Mouse (Mus musculus): ENCODE results near the gene B3gnt6. TPM values are rescaled to one million over a fixed set of nuclear protein-coding genes. Genes with fewer than 3 reads are reported as not detected.

The B3gnt6 gene
- total RNA-seq, 1 experiment: 0.09 TPM

DNA sequence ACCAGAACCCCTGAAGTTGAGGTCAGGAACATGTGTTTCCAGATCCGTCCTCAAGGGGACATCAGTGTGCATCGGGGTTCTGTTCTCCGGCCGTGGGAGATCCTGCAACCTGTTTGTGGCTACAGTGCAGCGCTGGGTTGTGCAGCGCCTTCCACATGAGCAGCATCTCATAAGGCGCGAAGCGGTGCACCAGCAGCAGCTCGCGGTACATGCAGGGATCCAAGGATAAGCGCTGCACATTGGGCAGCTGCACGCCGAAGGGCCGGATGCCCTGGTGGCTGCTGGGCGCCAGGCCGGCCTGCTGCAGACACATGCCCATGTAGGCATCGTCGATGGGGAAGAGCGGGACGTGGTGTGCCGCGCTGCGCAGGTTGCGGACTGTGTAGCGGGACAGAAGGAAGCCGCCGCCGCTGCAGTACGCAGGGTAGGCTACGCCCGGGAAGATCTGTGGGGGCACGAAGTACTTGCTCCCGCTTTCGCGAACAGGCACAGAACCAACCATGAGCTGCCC, 5.7 kb downstream of the B3gnt6 start:
- Histone ChIP-seq H3K4me3 (ENCODE audit: insufficient read depth in 1 of 2, low read depth in 1 of 2, low read length in 2 of 2, poor library complexity in 1 of 2, severe bottlenecking in 1 of 2) (peak overlapping the region; percentile 27 to 44), H3K36me3 (ENCODE audit: control insufficient read depth, insufficient read depth, low read length, poor library complexity, severe bottlenecking) (no peaks in the 10 kb centered on the region), H3K9ac (ENCODE audit: insufficient read depth, low read depth, low read length, poor library complexity, severe bottlenecking) (no peak overlapping the region), H3K27ac (ENCODE audit: insufficient read depth, low read depth, low read length, poor library complexity, severe bottlenecking) (no peak overlapping the region), H3K4me1 (ENCODE audit: control insufficient read depth in 2 of 2, insufficient read depth in 2 of 2, low read length in 2 of 2, poor library complexity in 1 of 2) (peaks cover 4 to 9% of the 10 kb centered on the region in 2 experiments; a peak in 3 of 4 replicates), H3K9me3 (ENCODE audit: control insufficient read depth, insufficient read depth, low read depth, low read length) (no peaks in the 10 kb centered on the region)
- no peak for TF ChIP-seq MAFK (IDR thresholded peaks at IDR 0.05; ENCODE audit: insufficient read depth, low read depth, low read length)
- TF ChIP-seq HCFC1 (IDR thresholded peaks at IDR 0.05; ENCODE audit: borderline replicate concordance, insufficient read depth, low read length): no peak
- TF ChIP-seq CHD2 (IDR thresholded peaks at IDR 0.05; ENCODE audit: low read depth, low read length): no peak
- TF ChIP-seq ZNF384 (IDR thresholded peaks at IDR 0.05; ENCODE audit: low read depth, low read length): no peak
- no peak for TF ChIP-seq ZC3H11A (IDR thresholded peaks at IDR 0.05; ENCODE audit: borderline replicate concordance, low read depth, low read length)
- DNase-seq (ENCODE audit: low read depth, low spot score): no peak
- in situ Hi-C loops (cut with MboI; ENCODE audit: low sequenced_read_pairs in 2 of 2, unreplicated experiment in 2 of 2): no loop called here

- Histone ChIP-seq H3K4me3 (ENCODE audit: insufficient read depth in 1 of 2, low read depth in 1 of 2, low read length in 2 of 2, poor library complexity in 1 of 2, severe bottlenecking in 1 of 2) (no peak overlapping the region), H3K9ac (ENCODE audit: insufficient read depth, low read depth, low read length, poor library complexity, severe bottlenecking) (no peak overlapping the region), H3K27ac (ENCODE audit: insufficient read depth, low read depth, low read length, poor library complexity, severe bottlenecking) (no peak overlapping the region), H3K4me1 (ENCODE audit: control insufficient read depth in 2 of 2, insufficient read depth in 2 of 2, low read length in 2 of 2, poor library complexity in 1 of 2) (peaks cover 4 to 9% of the 10 kb centered on the region in 2 experiments; a peak in 3 of 4 replicates), H3K36me3 (ENCODE audit: control insufficient read depth, insufficient read depth, low read length, poor library complexity, severe bottlenecking) (no peaks in the 10 kb centered on the region), H3K9me3 (ENCODE audit: control insufficient read depth, insufficient read depth, low read depth, low read length) (no peaks in the 10 kb centered on the region)
- in situ Hi-C loops (cut with MboI; ENCODE audit: low sequenced_read_pairs in 2 of 2, unreplicated experiment in 2 of 2): no loop called here
- no peak for TF ChIP-seq MAFK (IDR thresholded peaks at IDR 0.05; ENCODE audit: insufficient read depth, low read depth, low read length)
- TF ChIP-seq HCFC1 (IDR thresholded peaks at IDR 0.05; ENCODE audit: borderline replicate concordance, insufficient read depth, low read length): no peak
- TF ChIP-seq ZNF384 (IDR thresholded peaks at IDR 0.05; ENCODE audit: low read depth, low read length): no peak
- no peak for TF ChIP-seq CHD2 (IDR thresholded peaks at IDR 0.05; ENCODE audit: low read depth, low read length)
- TF ChIP-seq ZC3H11A (IDR thresholded peaks at IDR 0.05; ENCODE audit: borderline replicate concordance, low read depth, low read length): peak; percentile 41; the same call in 1 of the 2 replicates
- no peak for DNase-seq (ENCODE audit: low read depth, low spot score)
These were observed 7.6 kb downstream of the B3gnt6 start for GRCm38 (mm10) chr7:98191571-98192250.

GRCm38 (mm10) chr7:98190578-98190977, 8.7 kb downstream of the B3gnt6 start:
- Histone ChIP-seq H3K9ac (ENCODE audit: insufficient read depth, low read depth, low read length, poor library complexity, severe bottlenecking) (no peak overlapping the region), H3K27ac (ENCODE audit: insufficient read depth, low read depth, low read length, poor library complexity, severe bottlenecking) (no peak overlapping the region), H3K4me3 (ENCODE audit: insufficient read depth in 1 of 2, low read depth in 1 of 2, low read length in 2 of 2, poor library complexity in 1 of 2, severe bottlenecking in 1 of 2) (no peak overlapping the region), H3K9me3 (ENCODE audit: control insufficient read depth, insufficient read depth, low read depth, low read length) (no peaks in the 10 kb centered on the region), H3K36me3 (ENCODE audit: control insufficient read depth, insufficient read depth, low read length, poor library complexity, severe bottlenecking) (no peaks in the 10 kb centered on the region), H3K4me1 (ENCODE audit: control insufficient read depth in 2 of 2, insufficient read depth in 2 of 2, low read length in 2 of 2, poor library complexity in 1 of 2) (peaks cover 4 to 9% of the 10 kb centered on the region in 2 experiments; a peak in 3 of 4 replicates)
- no peak for DNase-seq (ENCODE audit: low read depth, low spot score)
- in situ Hi-C loops (cut with MboI; ENCODE audit: low sequenced_read_pairs in 2 of 2, unreplicated experiment in 2 of 2): no loop called here
- TF ChIP-seq ZNF384 (IDR thresholded peaks at IDR 0.05; ENCODE audit: low read depth, low read length): peak; percentile 29; the same call in 1 of the 2 replicates
- TF ChIP-seq HCFC1 (IDR thresholded peaks at IDR 0.05; ENCODE audit: borderline replicate concordance, insufficient read depth, low read length): no peak
- TF ChIP-seq MAFK (IDR thresholded peaks at IDR 0.05; ENCODE audit: insufficient read depth, low read depth, low read length): no peak

- Histone ChIP-seq H3K27ac (ENCODE audit: insufficient read depth, low read depth, low read length, poor library complexity, severe bottlenecking) (no peak overlapping the region), H3K36me3 (ENCODE audit: control insufficient read depth, insufficient read depth, low read length, poor library complexity, severe bottlenecking) (no peaks in the 10 kb centered on the region), H3K9me3 (ENCODE audit: control insufficient read depth, insufficient read depth, low read depth, low read length) (no peaks in the 10 kb centered on the region), H3K9ac (ENCODE audit: insufficient read depth, low read depth, low read length, poor library complexity, severe bottlenecking) (no peak overlapping the region), H3K4me3 (ENCODE audit: insufficient read depth in 1 of 2, low read depth in 1 of 2, low read length in 2 of 2, poor library complexity in 1 of 2, severe bottlenecking in 1 of 2) (no peak overlapping the region), H3K4me1 (ENCODE audit: control insufficient read depth in 2 of 2, insufficient read depth in 2 of 2, low read length in 2 of 2, poor library complexity in 1 of 2) (peaks cover 4 to 9% of the 10 kb centered on the region in 2 experiments; a peak in 3 of 4 replicates)
- in situ Hi-C loops (cut with MboI; ENCODE audit: low sequenced_read_pairs in 2 of 2, unreplicated experiment in 2 of 2): no loop called here
- DNase-seq (ENCODE audit: low read depth, low spot score): no peak
- TF ChIP-seq CHD2 (IDR thresholded peaks at IDR 0.05; ENCODE audit: low read depth, low read length) (no peak), HCFC1 (IDR thresholded peaks at IDR 0.05; ENCODE audit: borderline replicate concordance, insufficient read depth, low read length) (no peak), MAFK (IDR thresholded peaks at IDR 0.05; ENCODE audit: insufficient read depth, low read depth, low read length) (no peak), ZNF384 (IDR thresholded peaks at IDR 0.05; ENCODE audit: low read depth, low read length) (no peak), ZC3H11A (IDR thresholded peaks at IDR 0.05; ENCODE audit: borderline replicate concordance, low read depth, low read length) (no peak)
These were observed 9.5 kb downstream of the B3gnt6 start for GRCm38 (mm10) chr7:98189745-98190144.
